In genomic region chr13:10251499-10252179, GRCm38 (mm10) we compare ENCODE assay signal across 14 mouse cellular contexts.
"Had no signal": no experiment of that assay in that cellular context is flagged by ENCODE, and none has a peak within 500 bp of the region (broad histone marks: within the 10 kb centered on the region; RNA-seq: fewer than 3 reads in every experiment).

No protein-coding gene starts in this region.

- H3K4me1 ChIP-seq: intestine, embryonic 15.5 days; limb, embryonic 13.5 days; midbrain, embryonic 10.5 days; neural tube, embryonic 13.5 days had no signal

- H3K9ac ChIP-seq: intestine, embryonic 15.5 days; limb, embryonic 13.5 days; liver, embryonic 14.5 days; neural tube, embryonic 13.5 days had no signal

- H3K27ac ChIP-seq: intestine, embryonic 15.5 days; kidney, postnatal 0 days; limb, embryonic 13.5 days; liver, embryonic 14.5 days; midbrain, embryonic 10.5 days; neural tube, embryonic 13.5 days had no signal

- DNase-seq: kidney, adult 2 months; kidney, postnatal 36 days; left cerebral cortex, postnatal 4 days; lung, adult 18-20 months; retina, postnatal 1 day; spleen, adult 18-20 months; thymus, postnatal 36 days had no signal

- H3K27me3 ChIP-seq: intestine, embryonic 15.5 days; limb, embryonic 13.5 days; neural tube, embryonic 13.5 days had no signal

- ATAC-seq: intestine, embryonic 15.5 days; midbrain, embryonic 16.5 days had no signal

- H3K4me2 ChIP-seq: intestine, embryonic 15.5 days; limb, embryonic 13.5 days; neural tube, embryonic 13.5 days had no signal

- H3K4me3 ChIP-seq: intestine, embryonic 15.5 days; limb, embryonic 13.5 days; midbrain, embryonic 10.5 days; neural tube, embryonic 13.5 days had no signal

- H3K36me3 ChIP-seq: intestine, embryonic 15.5 days; limb, embryonic 13.5 days; midbrain, embryonic 10.5 days; neural tube, embryonic 13.5 days had no signal

- H3K9me3 ChIP-seq: intestine, embryonic 15.5 days; limb, embryonic 13.5 days; midbrain, embryonic 10.5 days; neural tube, embryonic 13.5 days had no signal
